30 mouse cellular contexts compared by ENCODE assay signal in genomic region chr11:51775507-51775906, GRCm38 (mm10). TPM values are rescaled to one million over a fixed set of nuclear protein-coding genes. Genes with fewer than 3 reads are reported as not detected.
DNase-seq lines count a peak whose midpoint lies in the region; ATAC-seq and TF ChIP-seq lines count a peak whose summit lies in the region.
"Had no signal": no experiment of that assay in that cellular context is flagged by ENCODE, and none has a peak within 500 bp of the region (broad histone marks: within the 10 kb centered on the region; RNA-seq: fewer than 3 reads in every experiment).

No protein-coding gene starts in this region.

- no peaks in the 10 kb centered on the region for H3K27me3 ChIP-seq in liver, postnatal 0 days (ENCODE audit: insufficient read depth, low read length)
- H3K27me3 ChIP-seq in liver, embryonic 12.5 days (replicated peaks) = no peaks in the 10 kb centered on the region
- H3K27me3 ChIP-seq in liver, embryonic 15.5 days = no peaks in the 10 kb centered on the region
- no peaks in the 10 kb centered on the region for H3K27me3 ChIP-seq in heart, embryonic 10.5 days (ENCODE audit: insufficient read depth, poor library complexity, severe bottlenecking)
- H3K27me3 ChIP-seq: CH12.LX; embryonic facial prominence, embryonic 12.5 days; embryonic facial prominence, embryonic 15.5 days; forebrain, embryonic 12.5 days; forebrain, embryonic 15.5 days; heart, embryonic 12.5 days; heart, embryonic 15.5 days; hindbrain, embryonic 13.5 days; Patski had no signal

- no peak overlapping the region for H3K27ac ChIP-seq in liver, postnatal 0 days (ENCODE audit: low read depth)
- H3K27ac ChIP-seq in liver, embryonic 12.5 days = no peak overlapping the region
- peak overlapping the region; percentile 41; the same call in 1 of the 2 replicates for H3K27ac ChIP-seq in liver, embryonic 15.5 days (replicated peaks)
- H3K27ac ChIP-seq in heart, embryonic 10.5 days = no peak overlapping the region
- H3K27ac ChIP-seq: embryonic facial prominence, embryonic 12.5 days; embryonic facial prominence, embryonic 15.5 days; forebrain, embryonic 12.5 days; forebrain, embryonic 15.5 days; heart, embryonic 15.5 days; hindbrain, embryonic 10.5 days; hindbrain, embryonic 13.5 days had no signal

- no peaks in the 10 kb centered on the region for H3K9me3 ChIP-seq in liver, postnatal 0 days (ENCODE audit: low read length)
- no peaks in the 10 kb centered on the region; the same call in 1 of the 2 replicates for H3K9me3 ChIP-seq in liver, embryonic 12.5 days (replicated peaks)
- H3K9me3 ChIP-seq in liver, embryonic 15.5 days (replicated peaks) = no peaks in the 10 kb centered on the region
- no peaks in the 10 kb centered on the region for H3K9me3 ChIP-seq in heart, embryonic 10.5 days
- H3K9me3 ChIP-seq: embryonic facial prominence, embryonic 12.5 days; embryonic facial prominence, embryonic 15.5 days; forebrain, embryonic 12.5 days; forebrain, embryonic 15.5 days; G1E; heart, embryonic 12.5 days; heart, embryonic 15.5 days; hindbrain, embryonic 10.5 days; hindbrain, embryonic 13.5 days had no signal

- H3K36me3 ChIP-seq in liver, postnatal 0 days (replicated peaks; ENCODE audit: insufficient read depth, low read length) = peaks cover 16% of the 10 kb centered on the region
- peaks cover 39% of the 10 kb centered on the region for H3K36me3 ChIP-seq in liver, embryonic 12.5 days
- H3K36me3 ChIP-seq in liver, embryonic 15.5 days (replicated peaks) = peaks cover 28% of the 10 kb centered on the region
- H3K36me3 ChIP-seq in heart, embryonic 10.5 days = peaks cover 26% of the 10 kb centered on the region

- peak; percentile 44 for DNase-seq in liver
- DNase-seq in liver, postnatal 0 days = no peak
- no peak for DNase-seq in heart, embryonic 10.5 days (ENCODE audit: low spot score)
- DNase-seq in right cerebral cortex, adult 18-20 months = no peak
- DNase-seq in adrenal gland, postnatal 10 days = no peak
- DNase-seq: adrenal gland, postnatal 25 days; B cell, adult 2 months; cerebellum, adult 11 months; cerebellum, adult 2 months; cerebellum, adult 9-11 months; cerebellum, postnatal 25 days; gastrocnemius, postnatal 14 days; heart, adult 11 months; heart, postnatal 10 days; heart, postnatal 36 days had no signal

- no peak overlapping the region for H3K9ac ChIP-seq in liver, postnatal 0 days (replicated peaks)
- no peak overlapping the region for H3K9ac ChIP-seq in liver, embryonic 12.5 days
- H3K9ac ChIP-seq in liver, embryonic 15.5 days = no peak overlapping the region
- H3K9ac ChIP-seq: embryonic facial prominence, embryonic 12.5 days; embryonic facial prominence, embryonic 15.5 days; forebrain, embryonic 12.5 days; forebrain, embryonic 15.5 days; heart, embryonic 12.5 days; heart, embryonic 15.5 days; hindbrain, embryonic 13.5 days had no signal

- ATAC-seq in liver, postnatal 0 days = no peak
- peak; percentile 65 for ATAC-seq in liver, embryonic 12.5 days
- ATAC-seq in liver, embryonic 15.5 days (ENCODE audit: insufficient read depth) = peak; percentile 34; the same call in 1 of the 2 replicates
- ATAC-seq in megakaryocyte-erythroid progenitor cell, adult 5-6 weeks (replicated peaks; ENCODE audit: low FRiP score, low TSS enrichment, poor library complexity, severe bottlenecking) = peak; percentile 67
- ATAC-seq: forebrain, embryonic 15.5 days; hindbrain, embryonic 16.5 days; Patski had no signal

- no peak for TF ChIP-seq EP300 in liver, postnatal 0 days (IDR thresholded peaks at IDR 0.05; ENCODE audit: low read depth)

- 70% methylated on average over 3 of the region's 3 CpGs for WGBS in liver, postnatal 0 days (ENCODE audit: insufficient replicate concordance)
- 62% methylated on average over 3 of the region's 3 CpGs for WGBS in liver, embryonic 12.5 days (ENCODE audit: insufficient replicate concordance)
- 63% methylated on average over 3 of the region's 3 CpGs for WGBS in liver, embryonic 15.5 days (ENCODE audit: insufficient replicate concordance)
- 87% methylated on average over 3 of the region's 3 CpGs for WGBS in heart, embryonic 10.5 days

- no peak overlapping the region for H3K4me2 ChIP-seq in liver, postnatal 0 days (ENCODE audit: low read depth, low read length)
- 0 out of 2 replicates have a peak overlapping the region, but pooled peaks have one; percentile 7 for H3K4me2 ChIP-seq in liver, embryonic 12.5 days
- H3K4me2 ChIP-seq in liver, embryonic 15.5 days = no peak overlapping the region
- H3K4me2 ChIP-seq: embryonic facial prominence, embryonic 12.5 days; embryonic facial prominence, embryonic 15.5 days; forebrain, embryonic 12.5 days; forebrain, embryonic 15.5 days; heart, embryonic 12.5 days; heart, embryonic 15.5 days; hindbrain, embryonic 13.5 days had no signal

- TF ChIP-seq CTCF in liver, postnatal 0 days (IDR thresholded peaks at IDR 0.05; ENCODE audit: low read depth) = no peak

- H3K4me3 ChIP-seq in liver, postnatal 0 days (ENCODE audit: low read depth, low read length) = no peak overlapping the region
- H3K4me3 ChIP-seq in liver, embryonic 12.5 days = no peak overlapping the region
- H3K4me3 ChIP-seq in liver, embryonic 15.5 days (replicated peaks) = no peak overlapping the region
- no peak overlapping the region for H3K4me3 ChIP-seq in heart, embryonic 10.5 days
- H3K4me3 ChIP-seq: embryonic facial prominence, embryonic 12.5 days; embryonic facial prominence, embryonic 15.5 days; forebrain, embryonic 12.5 days; forebrain, embryonic 15.5 days; heart, embryonic 12.5 days; heart, embryonic 15.5 days; hindbrain, embryonic 10.5 days; hindbrain, embryonic 13.5 days had no signal

- peaks cover 6% of the 10 kb centered on the region; the same call in 1 of the 2 replicates for H3K4me1 ChIP-seq in liver, postnatal 0 days (ENCODE audit: insufficient read depth)
- H3K4me1 ChIP-seq in liver, embryonic 12.5 days = peaks cover 25% of the 10 kb centered on the region
- peaks cover 33% of the 10 kb centered on the region for H3K4me1 ChIP-seq in liver, embryonic 15.5 days (replicated peaks)
- no peaks in the 10 kb centered on the region for H3K4me1 ChIP-seq in heart, embryonic 10.5 days
- H3K4me1 ChIP-seq: embryonic facial prominence, embryonic 12.5 days; embryonic facial prominence, embryonic 15.5 days; forebrain, embryonic 12.5 days; forebrain, embryonic 15.5 days; heart, embryonic 12.5 days; heart, embryonic 15.5 days; hindbrain, embryonic 10.5 days; hindbrain, embryonic 13.5 days had no signal

RNA-seq across cellular contexts. Expression of gene Sar1b, which starts 12.0 kb away (rescaled TPM):
- 204 TPM in 2 replicates for polyA plus RNA-seq in liver, postnatal 0 days (2015; fragmentation: Nextera tagmentation; extraction: Ambion mirVana)
- 84.8 and 88.7 TPM in 2 replicates for polyA plus RNA-seq in liver, embryonic 12.5 days (2016; fragmentation: Nextera tagmentation; extraction: Ambion mirVana)
- polyA plus RNA-seq in liver, embryonic 15.5 days (2015; fragmentation: Nextera tagmentation; extraction: Ambion mirVana) = 73.7 and 77.0 TPM in 2 replicates
- 63.9 and 74.0 TPM in 2 replicates for total RNA-seq in megakaryocyte-erythroid progenitor cell, adult 5-6 weeks (2014; fragmentation: Nextera tagmentation)
- total RNA-seq in megakaryocyte-erythroid progenitor cell, adult 5-6 weeks (2017) = 62.2 and 85.3 TPM in 2 replicates
- 125 and 134 TPM in 2 replicates for polyA plus RNA-seq in heart, embryonic 10.5 days (2016; fragmentation: Nextera tagmentation; extraction: Ambion mirVana)
- total RNA-seq in adrenal gland, postnatal 10 days (2021) = 100 to 1,000 TPM in 1 of 2 experiments, 10 to 100 TPM in 1; 89.4 to 100 TPM

RNA-seq across cellular contexts. Expression of gene Sec24a, which starts 12.1 kb away (rescaled TPM):
- 14.1 and 15.0 TPM in 2 replicates for polyA plus RNA-seq in liver, postnatal 0 days (2015; fragmentation: Nextera tagmentation; extraction: Ambion mirVana)
- 9.9 and 11.0 TPM in 2 replicates for polyA plus RNA-seq in liver, embryonic 12.5 days (2016; fragmentation: Nextera tagmentation; extraction: Ambion mirVana)
- polyA plus RNA-seq in liver, embryonic 15.5 days (2015; fragmentation: Nextera tagmentation; extraction: Ambion mirVana) = 7.0 and 7.3 TPM in 2 replicates
- 23.5 and 30.5 TPM in 2 replicates for total RNA-seq in megakaryocyte-erythroid progenitor cell, adult 5-6 weeks (2014; fragmentation: Nextera tagmentation)
- total RNA-seq in megakaryocyte-erythroid progenitor cell, adult 5-6 weeks (2017) = 6.2 and 6.5 TPM in 2 replicates
- 14.3 and 15.0 TPM in 2 replicates for polyA plus RNA-seq in heart, embryonic 10.5 days (2016; fragmentation: Nextera tagmentation; extraction: Ambion mirVana)
- total RNA-seq in adrenal gland, postnatal 10 days (2021) = 10 to 100 TPM; 29.2 to 31.6 TPM
